Mouse (Mus musculus) liver, postnatal 0 days (tissue): ENCODE data around the gene Flad1. TPM values are rescaled to one million over a fixed set of nuclear protein-coding genes. Genes with fewer than 3 reads are reported as not detected.

Experiments used
- ATAC-seq: fragments of 200-750 bp; cut with Nextera tagmentation; 2 replicates; pipeline ENCODE4 v1.8.0; 2017; ENCODE audit warnings: mild to moderate bottlenecking, moderate library complexity
- DNase-seq: peaks from one replicate; pipeline ENCODE4 v3.0.0-alpha.2; 2016
- H3K27ac ChIP-seq: fragments of 300-500 bp; sonication (generic); 2 replicates; pipeline ENCODE4 v1.5.1; 2014; ENCODE audit warnings: antibody characterized with exemption, moderate library complexity, mild to moderate bottlenecking, low read depth
- H3K27me3 ChIP-seq: fragments of 300-500 bp; sonication (generic); 2 replicates; pipeline ENCODE4 v1.6.1; 2014; ENCODE audit warnings: low read length, control low read depth, mixed read lengths; ENCODE audit not compliant: insufficient read depth
- H3K36me3 ChIP-seq: fragments of 300-500 bp; sonication (generic); replicated peaks from 2 replicates; pipeline ENCODE4 v1.6.1; 2014; ENCODE audit warnings: mild to moderate bottlenecking, control low read depth, low read length, moderate library complexity, mixed read lengths; ENCODE audit not compliant: insufficient read depth
- H3K4me1 ChIP-seq: fragments of 300-500 bp; sonication (generic); 2 replicates; pipeline ENCODE4 v1.6.1; 2014; ENCODE audit warnings: antibody characterized with exemption, mild to moderate bottlenecking, control low read depth; ENCODE audit not compliant: insufficient read depth
- H3K4me2 ChIP-seq: fragments of 300-500 bp; sonication (generic); 2 replicates; pipeline ENCODE4 v1.6.1; 2014; ENCODE audit warnings: low read depth, mild to moderate bottlenecking, low read length, moderate library complexity, mixed read lengths
- H3K4me3 ChIP-seq: fragments of 300-500 bp; sonication (generic); 2 replicates; pipeline ENCODE4 v1.5.1; 2014; ENCODE audit warnings: low read depth, low read length
- H3K9ac ChIP-seq: fragments of 300-500 bp; sonication (generic); replicated peaks from 2 replicates; pipeline ENCODE4 v1.6.1; 2014; ENCODE audit warnings: mild to moderate bottlenecking, moderate library complexity
- H3K9me3 ChIP-seq: fragments of 300-500 bp; sonication (generic); 2 replicates; pipeline ENCODE4 v1.6.1; 2016; ENCODE audit warnings: mild to moderate bottlenecking, control low read depth, low read length, mixed read lengths
- CTCF ChIP-seq: sonication (generic); IDR thresholded peaks from 2 replicates; pipeline ENCODE4 v1.5.1; 2016; ENCODE audit warnings: antibody characterized with exemption, low read depth
- EP300 ChIP-seq: IDR thresholded peaks from 2 replicates; pipeline ENCODE4 v1.6.1; 2016; ENCODE audit warnings: antibody characterized with exemption, low read depth, mild to moderate bottlenecking
- WGBS: fragments of 180-500 bp; shearing (Covaris S2); extraction: QIAGEN DNeasy Blood & Tissue Kit; methylation state at CpG from one replicate; pipeline ENCODE4 v1.1.7; 2014; ENCODE audit not compliant: insufficient replicate concordance; 5-methylcytosine and 5-hydroxymethylcytosine counted together
- polyA plus RNA-seq: library from polyadenylated mRNA; unstranded; fragments of >200 nt; fragmentation: Nextera tagmentation; extraction: Ambion mirVana; gene quantifications from 2 replicates; pipeline ENCODE4 v1.2.1, GENCODE M21; 2015

Gene Flad1
- polyA plus RNA-seq, result 18.8 and 20.0 TPM in 2 replicates

- H3K4me1 ChIP-seq, result peaks cover 20% of the 10 kb centered on the region
- 3% methylated on average over 28 of the region's 28 CpGs for WGBS
- H3K36me3 ChIP-seq, result peaks cover 36% of the 10 kb centered on the region
- peak within 1 kb of the TSS; percentile 46 for H3K9ac ChIP-seq
- H3K27ac ChIP-seq, result peak within 1 kb of the TSS; percentile 70
- peak; percentile 96 for DNase-seq
- peak; percentile 98 for ATAC-seq
- H3K27me3 ChIP-seq, result no peaks in the 10 kb centered on the region
- H3K4me3 ChIP-seq, result peak within 1 kb of the TSS; percentile 63
- H3K4me2 ChIP-seq, result peak within 1 kb of the TSS; percentile 67
- TF ChIP-seq CTCF (no peak), EP300 (peak; percentile 89)
- H3K9me3 ChIP-seq, result no peaks in the 10 kb centered on the region
Measured at GRCm38 (mm10) chr3:89411490-89412393, at the start of gene Flad1. Gene Flad1, minus strand, starts transcription at chr3:89411870.

- no peak for TF ChIP-seq CTCF
- no peak for TF ChIP-seq EP300
- Histone ChIP-seq H3K27me3 (no peaks in the 10 kb centered on the region), H3K9me3 (no peaks in the 10 kb centered on the region), H3K27ac (peak overlapping the region; percentile 62), H3K36me3 (no peaks in the 10 kb centered on the region), H3K4me2 (peak overlapping the region; percentile 93), H3K4me1 (peaks cover 20% of the 10 kb centered on the region), H3K9ac (peak overlapping the region; percentile 70), H3K4me3 (peak overlapping the region; percentile 67)
- WGBS, result 3% methylated on average over 34 of the region's 36 CpGs
- DNase-seq (peak; percentile 96), ATAC-seq (peak; percentile 93)
Measured at GRCm38 (mm10) chr3:89458965-89459807, 47.5 kb upstream of the Flad1 start.

DNA sequence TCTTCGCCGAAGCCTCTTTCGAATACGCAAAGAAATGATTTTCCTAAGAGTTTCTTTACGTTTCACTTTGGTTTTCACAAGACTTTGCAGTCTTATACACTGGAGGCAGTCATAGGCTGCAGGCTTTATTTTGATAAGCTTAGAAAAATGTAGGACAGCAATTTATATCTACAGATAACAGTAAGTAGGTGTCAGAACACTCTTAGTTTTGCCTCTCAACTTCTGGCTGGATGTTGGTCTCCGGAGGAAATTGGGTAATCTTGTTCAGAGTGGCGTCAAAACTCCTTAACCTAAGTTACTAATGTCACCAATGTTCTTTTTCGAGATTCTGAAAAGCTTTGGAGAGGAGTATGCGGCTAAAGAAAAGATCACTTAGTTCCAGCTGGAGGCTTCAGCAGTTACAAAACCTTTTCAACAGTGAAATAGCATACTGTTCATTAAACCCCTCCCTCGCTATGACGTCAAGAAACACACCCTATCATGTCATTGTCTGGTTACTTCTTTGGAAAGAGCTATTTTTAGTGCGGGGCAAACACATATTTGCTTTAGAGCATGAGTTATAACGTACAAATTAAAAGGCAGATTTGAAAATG is 46.8 kb upstream of the Flad1 start:
- TF ChIP-seq CTCF (no peak), EP300 (no peak)
- ATAC-seq, result peak; percentile 75
- no peaks in the 10 kb centered on the region for H3K27me3 ChIP-seq
- WGBS, result 38% methylated on average over 13 of the region's 13 CpGs
- no peaks in the 10 kb centered on the region for H3K36me3 ChIP-seq
- peak overlapping the region; percentile 67 for H3K4me3 ChIP-seq
- DNase-seq, result peak; percentile 30
- H3K4me2 ChIP-seq, result peak overlapping the region; percentile 93
- no peaks in the 10 kb centered on the region for H3K9me3 ChIP-seq
- H3K9ac ChIP-seq, result no peak overlapping the region
- H3K27ac ChIP-seq, result peak overlapping the region; percentile 62
- peaks cover 20% of the 10 kb centered on the region for H3K4me1 ChIP-seq

DNA sequence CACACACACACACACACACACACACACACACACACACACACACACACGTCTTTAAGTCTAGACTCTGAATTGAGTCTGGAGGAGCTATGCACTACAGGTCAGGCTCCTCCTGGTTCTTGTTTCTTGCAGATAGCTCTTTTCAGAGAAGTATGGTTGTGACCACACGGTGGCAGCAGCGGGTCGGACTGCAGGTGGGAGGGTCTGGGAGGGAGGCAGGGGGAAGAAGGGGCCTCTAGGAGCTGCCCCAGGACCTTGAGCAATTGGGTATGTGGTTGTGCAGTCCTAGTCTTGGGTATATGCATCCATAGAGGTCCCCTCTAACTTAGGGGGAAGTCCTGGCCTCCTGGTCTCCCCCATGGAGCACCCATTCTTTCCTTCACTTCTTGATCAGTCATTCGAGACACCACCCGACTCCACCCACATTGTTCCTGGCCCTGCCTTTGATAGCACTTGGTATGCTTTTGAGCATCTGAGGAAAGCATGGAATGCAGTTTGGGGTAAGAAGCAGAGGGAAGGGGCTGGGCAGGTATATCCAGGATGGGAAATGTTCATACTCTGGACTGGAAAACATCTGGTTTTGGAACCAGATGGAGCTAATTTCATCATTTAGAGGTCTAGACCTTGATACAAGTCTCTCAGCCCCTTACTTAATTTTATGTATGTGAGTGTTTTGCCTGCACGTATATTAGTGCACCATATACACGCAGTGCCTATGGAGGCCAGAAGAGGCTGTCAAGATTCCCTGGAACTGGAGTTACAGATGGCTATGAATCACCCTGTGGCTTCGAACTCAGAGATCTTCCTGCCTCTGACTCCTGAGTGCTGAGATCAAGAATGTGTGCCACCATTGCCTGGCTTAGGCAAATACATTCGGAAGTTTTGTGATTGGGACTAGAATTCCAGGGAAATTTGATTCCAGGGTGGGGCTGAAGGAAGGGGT is 45.3 kb upstream of the Flad1 start:
- no peaks in the 10 kb centered on the region for H3K9me3 ChIP-seq
- H3K27me3 ChIP-seq, result no peaks in the 10 kb centered on the region
- 41% methylated on average over 10 of the region's 10 CpGs for WGBS
- no peak overlapping the region for H3K27ac ChIP-seq
- no peak overlapping the region for H3K9ac ChIP-seq
- DNase-seq (peak; percentile 89), ATAC-seq (no peak; the same call in 1 of the 2 replicates)
- H3K4me2 ChIP-seq, result peak overlapping the region; percentile 31; the same call in 1 of the 2 replicates
- peaks cover 20% of the 10 kb centered on the region for H3K4me1 ChIP-seq
- no peak overlapping the region for H3K4me3 ChIP-seq
- H3K36me3 ChIP-seq, result no peaks in the 10 kb centered on the region
- TF ChIP-seq CTCF (peak; percentile 91), EP300 (no peak)

DNA sequence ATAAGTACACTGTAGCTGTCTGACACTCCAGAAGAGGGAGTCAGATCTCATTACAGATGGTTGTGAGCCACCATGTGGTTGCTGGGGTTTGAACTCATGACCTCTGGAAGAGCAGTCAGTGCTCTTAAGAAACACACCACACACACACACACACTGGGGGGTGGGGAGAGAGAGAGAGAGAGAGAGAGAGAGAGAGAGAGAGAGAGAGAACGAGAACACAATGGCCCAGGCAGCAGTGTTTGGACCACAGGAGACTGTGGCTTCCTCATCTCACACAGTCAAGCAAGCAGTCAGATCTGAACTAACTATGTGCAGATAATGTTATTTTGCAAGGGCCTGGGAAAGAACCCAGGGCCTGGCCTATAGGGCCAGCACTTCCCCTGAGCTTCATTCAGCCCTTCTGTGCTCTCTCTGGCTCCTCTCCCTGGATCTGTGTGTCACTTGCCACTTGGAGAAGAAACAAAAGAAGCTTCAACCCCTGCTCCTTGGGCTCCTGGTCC is 44.2 kb upstream of the Flad1 start:
- H3K9me3 ChIP-seq, result no peaks in the 10 kb centered on the region
- WGBS, result 80% methylated on average over 1 of the region's 1 CpGs
- DNase-seq (no peak), ATAC-seq (no peak)
- H3K9ac ChIP-seq, result no peak overlapping the region
- H3K36me3 ChIP-seq, result no peaks in the 10 kb centered on the region
- H3K27ac ChIP-seq, result no peak overlapping the region
- TF ChIP-seq CTCF (no peak), EP300 (no peak)
- no peak overlapping the region for H3K4me2 ChIP-seq
- peaks cover 20% of the 10 kb centered on the region for H3K4me1 ChIP-seq
- H3K27me3 ChIP-seq, result no peaks in the 10 kb centered on the region
- H3K4me3 ChIP-seq, result no peak overlapping the region
